Mouse (Mus musculus) C2C12 (cell line): ENCODE results near the gene Cenpe.

ENCODE experiments used
- CTCF ChIP-seq: IDR thresholded peaks from one replicate; pipeline ENCODE4 v1.5.1; 2011; ENCODE audit not compliant: control insufficient read depth, insufficient read depth, insufficient read length
- MAX ChIP-seq: IDR thresholded peaks from one replicate; pipeline ENCODE4 v1.6.1; 2011; ENCODE audit warnings: mild to moderate bottlenecking, control low read depth

- no peak for TF ChIP-seq MAX
- TF ChIP-seq CTCF, result no peak
Measured at GRCm38 (mm10) chr3:135273047-135273446, 60.7 kb downstream of the Cenpe start.
